Mouse (Mus musculus): Measurements from ENCODE around the gene BC024978.

BC024978 gene

DNA sequence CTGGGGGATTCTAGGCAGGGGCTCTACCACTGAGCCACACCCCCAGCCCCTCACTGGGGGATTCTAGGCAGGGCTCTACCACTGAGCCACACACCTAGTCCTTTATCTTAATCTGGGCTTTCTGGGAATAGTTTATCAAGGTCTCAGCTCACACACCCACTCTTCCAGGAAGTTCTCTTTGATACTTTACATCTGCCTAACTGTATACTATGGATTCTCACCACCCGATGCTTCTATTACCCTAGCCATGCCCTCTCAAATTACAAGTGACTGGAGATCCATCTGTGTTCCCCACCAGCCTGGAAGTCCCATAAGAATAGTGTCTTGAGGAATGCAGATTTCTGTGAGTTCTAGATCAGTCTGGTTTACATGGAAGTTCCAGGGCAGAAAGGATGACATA, 27.0 kb downstream of the BC024978 start:
- 76% methylated on average over 1 of the region's 1 CpGs for WGBS

DNA sequence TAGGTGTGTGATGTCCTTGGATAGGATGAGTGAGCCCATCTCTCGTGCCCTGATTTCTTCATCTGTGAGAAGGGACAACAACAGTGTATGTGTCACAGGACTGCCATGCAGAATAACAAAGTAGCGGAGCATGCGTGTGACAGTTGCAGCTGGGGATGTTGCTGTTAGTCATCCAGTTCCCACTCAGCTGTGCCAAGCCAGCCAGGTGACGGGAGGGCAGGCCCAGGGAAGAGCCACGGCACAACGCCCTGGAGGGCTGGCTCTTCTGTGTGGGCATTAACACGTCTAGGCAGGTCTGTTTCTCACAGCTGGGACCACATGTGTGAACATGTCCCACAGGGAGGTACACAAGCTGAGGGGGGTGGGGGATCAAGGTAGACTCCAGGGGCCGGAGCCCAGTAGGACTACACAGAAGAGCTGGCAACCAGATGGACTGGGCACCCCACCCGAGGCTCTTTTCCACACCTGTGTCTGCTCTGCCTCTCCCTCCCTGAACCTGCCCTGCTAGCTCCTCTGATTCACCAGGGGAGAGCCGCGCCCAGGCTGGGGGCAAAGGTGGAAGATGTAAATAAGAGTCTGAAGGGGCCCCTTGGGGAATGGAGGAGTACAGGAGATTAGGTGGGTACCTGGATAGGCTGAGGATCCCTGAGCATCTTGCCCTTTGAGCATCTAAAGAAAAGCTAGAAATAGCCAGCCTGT, 29.4 kb downstream of the BC024978 start:
- 51% methylated on average over 11 of the region's 11 CpGs for WGBS

DNA sequence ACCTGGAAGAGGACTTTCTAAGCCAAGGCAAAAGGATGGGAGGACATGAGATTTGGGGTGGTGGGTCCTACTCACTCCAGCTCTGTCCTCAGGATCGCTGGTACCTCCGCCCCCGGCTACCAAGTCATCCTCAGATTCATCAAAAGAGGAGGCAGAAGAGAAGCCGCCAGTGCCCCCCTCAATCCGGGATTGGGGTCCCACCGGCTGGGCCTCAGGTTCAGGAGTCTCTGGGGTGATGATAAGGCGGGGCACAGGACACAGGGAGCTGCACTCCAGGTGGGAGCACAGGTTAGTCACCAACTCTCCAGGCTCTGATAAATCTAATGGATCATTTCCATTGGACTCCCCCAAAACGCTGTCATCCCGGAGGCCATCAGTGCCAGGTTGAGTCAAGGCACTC, 31.7 kb downstream of the BC024978 start:
- 21% methylated on average over 9 of the region's 9 CpGs for WGBS

DNA sequence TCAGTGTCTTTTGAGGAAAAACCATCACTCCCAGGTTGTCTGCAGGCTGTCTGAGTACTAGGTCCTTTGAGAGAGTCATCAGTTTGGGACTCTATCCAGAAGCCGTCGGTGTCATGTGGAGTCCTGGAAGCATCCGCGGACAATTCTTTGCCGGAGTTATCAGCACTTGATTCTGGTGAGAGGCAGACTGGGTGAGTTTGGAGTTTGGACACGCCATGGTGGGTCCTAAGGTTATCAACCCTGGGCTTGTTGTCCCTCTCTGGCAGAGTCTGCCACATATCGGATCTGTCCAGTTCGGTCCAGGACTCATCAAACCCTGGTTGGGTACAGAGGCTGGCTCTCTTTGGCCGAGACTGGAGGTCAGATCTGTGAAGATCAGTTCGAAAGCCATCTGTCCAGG, 32.1 kb downstream of the BC024978 start:
- 1% methylated on average over 10 of the region's 10 CpGs for WGBS

DNA sequence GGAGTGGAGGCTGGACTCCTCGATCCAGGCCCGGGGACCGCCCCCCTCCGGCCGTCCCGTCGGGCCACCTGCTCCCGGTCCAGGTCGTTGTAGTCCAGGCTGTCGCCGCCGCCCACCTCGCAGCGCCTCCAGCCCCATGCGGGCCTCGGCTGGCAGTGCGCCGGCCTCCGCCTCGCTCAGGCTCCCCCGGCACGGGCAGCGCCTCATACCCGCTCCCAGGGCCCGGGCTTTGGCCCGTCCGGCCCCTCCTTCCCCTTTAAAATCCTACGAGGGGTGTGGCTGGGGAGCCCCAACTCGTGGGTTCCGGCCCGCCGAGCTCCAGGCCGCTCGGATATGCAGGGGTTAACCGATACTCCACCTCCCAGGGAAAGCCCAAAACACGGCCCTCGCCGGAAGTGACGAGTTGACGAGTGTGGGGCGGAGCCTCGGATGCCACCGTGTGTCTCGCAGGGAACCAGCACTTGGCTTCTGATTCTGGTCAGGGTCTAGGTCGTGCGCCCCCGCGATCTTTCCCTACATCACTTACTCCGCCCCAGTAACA, 32.8 kb downstream of the BC024978 start, which contains the start of gene Itpkc:
TSS of gene Itpkc (minus strand) at position 381 of the 541 bp plus-strand sequence.
- WGBS: under 1% methylated on average over 49 of the region's 49 CpGs

DNA sequence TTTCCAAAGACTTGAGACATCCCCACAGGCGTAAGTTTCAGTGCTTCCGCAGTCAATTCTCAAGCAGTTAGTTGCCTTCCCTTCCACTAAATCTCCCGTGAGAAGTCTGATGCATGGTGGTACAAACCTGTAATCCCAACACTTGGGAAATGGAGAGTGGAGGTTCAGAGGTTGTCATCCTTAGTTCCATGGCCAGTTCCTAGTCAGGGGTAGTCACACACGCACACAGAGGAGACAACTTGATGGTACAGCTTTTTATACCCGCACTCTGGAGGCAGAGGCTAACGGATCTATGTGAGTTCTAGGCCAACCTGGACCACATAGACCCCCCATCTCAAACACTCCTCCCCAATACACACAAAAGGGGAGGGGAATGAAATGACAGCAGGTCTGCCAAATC, 33.3 kb downstream of the BC024978 start:
- 11% methylated on average over 6 of the region's 6 CpGs for WGBS

DNA sequence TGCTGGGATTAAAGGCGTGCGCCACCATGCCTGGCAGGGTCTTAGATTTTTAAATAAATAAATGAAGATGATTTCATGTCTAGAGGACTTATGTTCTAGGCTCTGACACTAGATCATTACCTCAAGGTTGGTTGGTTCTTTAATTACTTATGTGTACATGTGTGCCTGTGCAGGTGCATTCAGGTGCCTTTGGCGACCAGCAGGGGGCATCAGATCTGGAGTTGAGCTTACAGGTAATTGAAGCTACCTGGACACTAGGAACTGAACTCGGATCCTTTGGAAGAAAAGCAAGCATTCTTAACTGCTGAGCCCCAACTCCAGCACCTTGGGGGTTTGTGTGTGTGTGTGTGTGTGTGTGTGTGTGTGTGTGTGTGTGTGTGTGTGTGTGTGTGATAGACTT, 35.2 kb downstream of the BC024978 start:
- 82% methylated on average over 4 of the region's 4 CpGs for WGBS

DNA sequence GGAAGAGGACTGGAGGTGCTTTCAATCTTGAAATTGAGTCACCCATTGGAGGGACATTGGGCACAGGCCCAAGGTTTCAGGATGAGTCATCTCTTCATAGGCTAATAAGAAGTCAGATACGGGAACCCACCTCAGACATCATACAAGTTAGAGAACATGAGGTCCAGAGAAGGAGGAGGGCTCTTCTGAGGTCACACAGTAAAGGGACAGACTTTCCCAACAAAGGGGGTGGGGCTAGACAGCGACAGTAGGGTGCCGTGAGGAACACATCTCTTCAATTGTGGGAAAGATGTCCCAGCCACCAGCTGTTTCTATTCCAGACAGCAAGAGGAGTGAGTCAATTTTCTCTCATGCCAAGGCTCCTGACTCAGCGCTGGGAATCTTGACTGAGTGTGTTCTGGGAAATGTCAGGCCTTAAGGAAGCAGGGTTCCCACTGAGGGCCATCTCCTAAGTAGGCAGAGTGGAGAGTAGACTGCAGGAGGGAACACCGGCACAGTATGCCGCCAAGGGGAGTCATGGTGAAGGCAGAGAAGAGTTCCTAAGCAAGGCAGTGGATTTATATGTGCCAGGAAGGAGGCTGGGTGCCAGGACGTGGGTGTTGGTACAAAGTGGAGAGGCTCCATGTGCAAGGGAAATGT, 36.2 kb downstream of the BC024978 start:
- 24% methylated on average over 7 of the region's 7 CpGs for WGBS

DNA sequence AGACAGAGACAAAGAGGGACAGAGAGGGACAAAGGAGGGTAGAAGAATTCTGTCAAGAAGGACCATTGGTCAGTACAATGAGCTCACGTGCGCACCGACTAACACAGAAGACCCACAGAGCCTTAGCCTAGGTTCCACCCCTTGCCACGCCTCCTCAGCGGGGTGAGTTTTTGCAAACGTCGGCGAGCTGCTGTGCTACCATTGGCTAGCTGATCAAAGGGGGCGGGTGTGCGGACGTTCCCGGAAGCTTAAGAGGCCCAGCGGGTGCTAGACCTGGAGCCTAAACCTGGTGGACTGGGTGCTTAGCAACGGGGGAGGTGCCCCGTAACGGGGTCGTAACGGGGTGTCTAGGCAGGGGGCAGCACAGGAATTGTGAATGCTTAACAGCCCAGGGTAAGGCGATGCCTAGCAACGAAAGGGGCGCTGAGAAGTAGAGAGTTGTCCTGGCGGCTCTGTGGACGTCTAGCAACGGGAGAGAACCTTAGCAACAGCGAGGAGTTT, 37.2 kb downstream of the BC024978 start, which contains the start of gene Coq8b:
TSS of gene Coq8b (plus strand) at position 243 of the 501 bp plus-strand sequence.
- WGBS: under 1% methylated on average over 25 of the region's 25 CpGs

DNA sequence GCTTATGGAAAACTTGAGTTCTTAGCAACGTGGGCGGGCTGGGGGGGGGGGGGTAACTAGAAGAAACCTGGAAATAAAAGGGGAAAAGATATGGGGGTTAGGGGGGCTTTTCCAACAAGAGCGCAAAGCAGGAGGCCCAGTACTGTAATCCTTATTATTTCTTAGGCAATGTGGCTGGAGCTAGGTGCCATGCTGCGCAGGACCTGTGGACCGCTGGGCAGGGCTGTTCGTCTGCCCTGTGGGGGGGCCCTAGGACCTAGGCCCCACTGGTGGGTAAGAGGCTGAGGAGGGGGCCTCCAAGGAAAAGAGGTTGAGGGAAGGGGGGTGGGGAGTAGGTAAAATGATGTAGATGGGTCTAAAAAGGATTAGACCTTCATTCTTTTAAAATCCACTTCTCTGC, 37.7 kb downstream of the BC024978 start:
- 0% methylated on average over 6 of the region's 6 CpGs for WGBS

DNA sequence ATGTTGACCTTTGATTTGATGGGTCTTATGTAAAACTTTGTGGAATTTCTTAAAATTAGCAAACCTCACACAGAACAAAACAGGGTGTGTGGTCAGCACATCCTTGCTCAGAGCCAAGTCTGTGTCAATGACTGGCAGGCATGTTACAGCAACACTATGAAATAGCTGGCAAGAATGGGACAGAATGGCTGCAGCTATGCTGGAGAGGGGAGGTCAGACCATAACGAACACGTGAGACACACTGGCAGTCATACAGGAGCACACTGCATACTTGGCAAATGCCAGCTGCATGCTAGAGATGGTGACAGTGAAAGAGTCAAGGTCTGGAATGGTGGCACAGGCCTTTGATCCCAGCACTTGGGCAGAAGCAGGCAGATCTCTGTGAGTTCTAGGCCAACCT, 40.1 kb downstream of the BC024978 start:
- 77% methylated on average over 2 of the region's 2 CpGs for WGBS

DNA sequence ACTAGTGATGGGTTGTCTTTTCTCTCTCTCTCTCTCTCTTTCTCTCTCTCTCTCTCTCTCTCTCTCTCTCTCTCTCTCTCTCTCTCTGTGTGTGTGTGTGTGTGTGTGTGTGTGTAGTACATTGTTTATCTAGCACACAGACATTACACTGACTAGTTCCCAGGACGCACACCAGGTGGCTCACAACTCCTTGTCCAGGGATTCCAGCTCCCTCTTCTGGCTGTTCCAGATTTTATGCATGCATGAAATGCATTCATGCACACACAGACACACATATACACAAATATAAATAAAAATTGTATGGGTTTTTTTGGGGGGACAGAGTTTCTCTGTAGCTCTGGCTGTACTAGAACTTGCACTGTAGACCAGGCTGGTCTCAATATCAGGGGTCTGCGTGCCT, 41.9 kb downstream of the BC024978 start:
- 88% methylated on average over 2 of the region's 2 CpGs for WGBS

DNA sequence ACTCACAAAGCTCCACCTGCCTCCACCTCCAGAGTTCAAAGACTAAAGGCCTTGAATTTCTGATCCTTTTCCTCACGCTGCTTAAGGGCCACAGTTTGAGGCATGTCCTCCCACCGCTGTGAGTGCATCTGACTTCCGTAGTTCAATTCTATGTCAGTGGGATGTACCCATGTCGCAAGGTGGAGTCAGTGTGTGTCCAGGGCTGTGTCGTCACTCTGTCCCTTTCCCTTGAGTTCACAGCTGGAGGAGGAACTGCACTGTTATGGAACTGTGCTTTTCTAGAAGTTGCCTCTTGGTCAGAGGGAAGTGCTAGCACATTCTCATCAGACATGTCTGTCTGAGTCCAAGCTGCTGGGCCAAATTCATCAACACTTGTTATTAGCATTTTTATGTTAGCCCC, 43.0 kb downstream of the BC024978 start:
- 88% methylated on average over 5 of the region's 5 CpGs for WGBS

DNA sequence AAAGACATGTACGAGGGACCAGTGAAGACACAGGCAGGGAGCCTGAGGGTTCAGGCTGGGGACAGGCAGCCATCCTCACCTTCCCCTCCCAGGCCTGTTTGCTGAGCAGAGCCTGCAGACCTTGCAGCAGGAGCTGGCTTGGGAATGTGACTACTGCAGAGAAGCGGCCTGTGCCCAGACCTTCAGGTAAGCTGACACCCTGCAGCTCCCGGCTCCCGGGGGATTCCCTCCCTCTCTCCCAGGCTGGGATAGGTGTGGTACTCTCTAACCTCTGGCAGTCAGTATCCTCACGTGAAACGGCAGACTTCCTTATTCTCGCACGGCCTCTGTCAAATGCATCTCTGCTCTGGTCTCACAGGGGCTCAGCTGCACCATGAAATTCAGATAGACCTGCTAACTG, 47.6 kb downstream of the BC024978 start:
- WGBS: 84% methylated on average over 8 of the region's 8 CpGs

DNA sequence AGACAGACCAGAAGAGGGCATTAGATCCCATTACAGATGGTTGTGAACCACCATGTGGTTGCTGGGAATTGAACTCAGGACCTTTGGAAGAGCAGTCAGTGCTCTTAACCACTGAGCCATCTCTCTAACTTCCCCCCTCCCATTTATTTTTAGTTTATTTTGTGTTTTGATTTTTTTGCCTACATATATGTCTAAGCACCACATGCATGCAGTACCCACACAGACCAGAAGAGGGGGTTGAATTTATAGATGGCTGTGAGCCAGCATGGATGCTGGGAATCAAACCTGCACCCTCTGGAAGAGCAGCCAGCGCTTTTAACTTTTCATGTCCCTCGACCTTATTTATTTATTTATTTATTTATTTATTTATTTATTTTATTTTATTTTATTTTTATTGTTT, 48.5 kb downstream of the BC024978 start:
- WGBS: 83% methylated on average over 2 of the region's 2 CpGs

DNA sequence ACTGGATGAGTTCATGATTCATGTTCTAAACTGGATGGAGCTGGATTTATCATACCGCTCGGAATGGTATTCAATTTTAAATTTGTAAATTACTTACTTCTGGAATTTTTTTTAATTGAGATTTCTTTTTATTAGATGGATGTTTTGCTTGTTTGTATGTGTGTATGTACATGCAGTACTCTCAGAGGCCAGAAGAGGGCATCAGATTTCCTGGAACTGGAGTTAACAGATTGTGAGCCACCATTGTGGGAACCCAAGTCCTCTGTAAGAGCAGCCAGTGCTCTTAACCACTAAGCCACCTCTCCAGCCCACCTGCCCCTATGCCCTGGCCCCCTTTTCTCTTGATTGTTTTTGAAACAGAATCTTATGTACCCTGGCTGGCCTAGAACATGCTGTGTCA, 53.6 kb downstream of the BC024978 start:
- 93% methylated on average over 2 of the region's 2 CpGs for WGBS

DNA sequence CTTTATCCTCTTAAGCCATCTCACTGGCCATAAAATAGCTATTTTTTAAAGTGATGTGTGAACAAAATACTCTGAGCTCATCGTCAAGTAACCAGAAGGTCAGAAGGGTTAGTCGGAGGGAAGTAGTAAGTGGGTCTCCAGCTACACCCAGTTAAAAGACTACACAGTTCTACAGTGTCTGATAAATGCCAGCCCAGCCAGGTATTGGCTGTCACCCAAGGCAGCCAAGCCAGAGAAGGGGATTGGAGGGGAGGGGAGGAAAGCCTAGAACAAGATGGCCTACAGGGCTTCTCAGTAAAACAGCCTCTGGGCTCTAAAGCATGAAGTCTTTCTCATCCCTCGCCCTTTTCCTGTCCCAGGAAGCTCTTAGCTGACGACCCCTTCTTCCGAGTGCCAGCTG, 54.3 kb downstream of the BC024978 start:
- WGBS: 73% methylated on average over 5 of the region's 5 CpGs

DNA sequence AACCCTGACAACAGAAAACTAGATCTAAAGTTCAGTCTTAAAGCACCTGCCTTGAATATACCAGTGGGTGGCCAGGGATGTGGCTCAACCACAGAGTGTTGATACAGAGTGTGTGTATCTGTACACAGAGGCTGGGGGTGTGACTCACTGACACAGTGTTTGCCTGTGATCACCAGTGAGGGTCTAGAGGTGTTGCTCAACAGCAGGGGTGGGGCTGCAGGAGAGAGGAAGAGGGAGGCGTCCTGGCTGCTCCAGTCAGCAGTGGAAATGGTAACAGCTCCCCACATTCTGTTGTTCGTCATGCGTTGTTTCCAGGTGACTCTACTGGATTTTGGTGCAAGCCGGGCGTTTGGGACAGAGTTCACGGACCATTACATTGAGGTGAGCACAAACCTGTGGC, 56.4 kb downstream of the BC024978 start:
- 91% methylated on average over 6 of the region's 6 CpGs for WGBS

DNA sequence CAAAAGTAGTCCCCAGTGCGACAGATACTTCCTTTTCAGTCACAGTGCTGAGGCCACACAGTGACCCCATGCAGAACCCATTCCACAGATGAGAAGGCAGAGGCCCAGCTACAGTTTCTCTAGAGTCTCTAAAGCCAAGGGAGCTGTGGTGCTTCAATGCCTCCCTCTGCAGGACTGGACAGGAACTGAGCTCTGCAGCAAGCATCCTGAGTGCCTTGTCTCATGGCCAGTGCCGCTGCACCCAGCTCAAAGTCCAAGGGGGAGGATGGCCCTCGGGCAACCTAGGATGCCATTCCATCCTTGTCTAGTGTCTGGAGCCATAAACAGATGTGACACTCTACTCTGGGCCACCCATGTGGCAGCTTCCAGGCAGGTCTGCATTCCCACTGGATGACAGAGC, 60.1 kb downstream of the BC024978 start:
- WGBS: 85% methylated on average over 3 of the region's 3 CpGs

DNA sequence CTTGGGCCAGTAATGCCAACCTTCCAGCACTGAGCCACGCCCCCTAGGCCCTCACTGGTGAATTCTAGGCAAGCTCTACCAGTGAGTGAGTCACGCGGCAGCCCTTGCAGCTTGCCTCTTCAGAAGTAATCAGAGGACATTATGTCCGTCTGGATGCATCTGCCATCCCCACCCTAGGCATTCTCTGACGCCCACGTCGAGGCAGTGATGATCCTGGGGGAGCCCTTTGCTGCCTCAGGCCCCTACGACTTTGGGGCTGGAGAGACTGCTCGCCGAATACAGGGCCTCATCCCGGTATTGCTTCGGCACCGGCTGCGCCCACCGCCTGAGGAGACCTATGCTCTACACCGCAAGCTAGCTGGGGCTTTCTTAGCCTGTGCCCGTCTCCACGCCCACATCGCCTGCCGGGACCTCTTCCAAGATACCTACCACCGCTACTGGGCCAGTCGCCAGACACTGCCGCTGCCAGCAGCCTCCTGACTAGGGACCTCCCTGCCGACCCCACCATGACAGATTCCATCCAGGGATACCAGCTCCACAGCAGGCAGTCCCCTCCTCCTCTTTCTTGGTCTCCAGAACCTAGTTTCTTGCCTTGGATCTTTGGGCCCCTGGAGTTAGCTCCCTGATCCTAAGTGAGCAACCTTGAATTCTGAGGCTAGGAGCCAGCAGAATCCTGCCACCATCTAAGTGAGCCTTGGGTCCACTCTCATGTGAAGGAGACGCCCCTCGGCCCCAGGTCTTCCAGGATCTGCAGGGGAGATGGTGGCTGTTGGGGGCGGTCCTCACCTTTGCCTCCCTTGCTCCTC, 61.7 kb downstream of the BC024978 start:
- WGBS: 13% methylated on average over 27 of the region's 27 CpGs

DNA sequence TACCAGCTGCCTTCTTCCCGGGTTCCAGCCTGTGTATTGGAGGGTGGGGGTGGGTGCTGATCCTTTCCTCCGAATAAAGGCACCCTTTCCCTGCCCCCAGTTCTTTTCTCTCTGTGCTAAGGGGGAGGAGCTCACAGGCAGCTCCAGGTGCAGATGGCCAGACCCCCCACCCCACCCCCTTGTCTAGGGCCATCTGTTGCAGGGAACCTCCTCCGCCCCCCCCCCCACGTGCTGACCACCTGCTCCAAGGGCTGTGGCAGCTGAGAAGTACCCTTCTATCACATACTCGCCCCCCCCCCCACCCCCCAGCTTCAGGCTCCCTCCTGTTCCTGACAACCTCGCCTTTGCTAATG, 62.2 kb downstream of the BC024978 start:
- WGBS: 7% methylated on average over 5 of the region's 6 CpGs

DNA sequence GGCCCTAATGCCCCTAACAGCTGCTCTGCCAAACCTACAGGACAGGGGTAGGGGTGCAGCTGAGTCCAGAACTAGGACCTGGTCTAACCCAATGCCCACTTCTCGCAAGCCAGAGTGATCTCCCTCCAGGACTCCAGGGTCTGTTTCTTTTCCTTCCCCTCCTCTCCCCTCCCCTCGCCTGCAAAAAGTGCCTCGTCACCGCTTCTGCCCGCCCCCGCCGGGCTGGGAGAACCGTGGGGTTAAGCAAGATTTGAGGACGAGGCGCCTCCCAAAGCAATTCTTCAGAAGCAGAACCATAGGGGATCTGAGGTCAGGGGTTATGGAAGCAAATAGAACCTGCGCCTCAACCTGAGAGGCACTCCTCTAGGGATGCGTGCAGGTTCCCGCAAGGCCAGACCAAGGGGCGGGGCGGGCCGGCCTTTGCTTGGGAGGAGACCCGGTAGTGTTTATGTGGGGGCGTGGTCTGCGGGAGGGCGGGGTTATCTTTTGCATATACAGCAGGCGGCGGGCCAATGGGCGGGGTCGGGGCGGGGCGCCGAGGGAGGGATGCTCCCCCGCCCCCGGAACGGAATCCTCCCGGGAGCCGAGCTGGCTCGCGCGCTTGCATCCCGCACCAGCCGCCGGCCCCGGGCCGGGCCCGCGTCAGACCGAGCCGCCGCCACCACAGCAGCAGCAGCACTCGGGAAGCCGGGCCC, 62.8 kb downstream of the BC024978 start, which contains the start of gene Numbl:
TSS of gene Numbl (plus strand) at position 229 of the 695 bp plus-strand sequence.
- under 1% methylated on average over 47 of the region's 47 CpGs for WGBS

Data from cerebral cortex, adult 2 months (tissue).